Mouse (Mus musculus) cortical plate, adult 2 months (tissue): ENCODE results near the gene Hvcn1. TPM values are rescaled to one million over a fixed set of nuclear protein-coding genes. Genes with fewer than 3 reads are reported as not detected.

ENCODE experiments used
- H3K27ac ChIP-seq: fragments of 200-500 bp; 2 replicates; pipeline ENCODE4 v1.5.1; 2012; ENCODE audit warnings: low read length, control low read depth, inconsistent platforms; ENCODE audit not compliant: insufficient read depth
- H3K4me1 ChIP-seq: fragments of 200-500 bp; 2 replicates; pipeline ENCODE4 v1.6.1; 2011; ENCODE audit warnings: low read length; ENCODE audit not compliant: control insufficient read depth, insufficient read depth
- H3K4me3 ChIP-seq: fragments of 200-500 bp; 2 replicates; pipeline ENCODE4 v1.5.1; 2011; ENCODE audit warnings: mild to moderate bottlenecking, low read length, control low read depth; ENCODE audit not compliant: insufficient read depth
- CTCF ChIP-seq: fragments of 200-500 bp; IDR thresholded peaks from 2 replicates; pipeline ENCODE4 v1.5.1; 2011; ENCODE audit warnings: mild to moderate bottlenecking, control low read depth, low read length; ENCODE audit not compliant: insufficient read depth; ENCODE audit errors: extremely low read depth
- POLR2A ChIP-seq: fragments of 200-500 bp; IDR thresholded peaks from 2 replicates; pipeline ENCODE4 v1.6.1; 2011; ENCODE audit warnings: mild to moderate bottlenecking, low read length, control low read depth; ENCODE audit not compliant: insufficient read depth; ENCODE audit errors: extremely low read depth
- polyA plus RNA-seq: library from polyadenylated mRNA; depleted of rRNA; stranded (reverse); fragments of >200 nt; gene quantifications from 2 replicates; pipeline ENCODE4 v1.2.3, GENCODE M21; 2012; rRNA removed

The Hvcn1 gene
- 3.6 and 3.9 TPM in 2 replicates for polyA plus RNA-seq

- TF ChIP-seq CTCF = no peak
- no peak for TF ChIP-seq POLR2A
- H3K27ac ChIP-seq = no peak within 1 kb of the TSS
- no peak within 1 kb of the TSS for H3K4me3 ChIP-seq
- H3K4me1 ChIP-seq = no peaks in the 10 kb centered on the region
Observed at GRCm38 (mm10) chr5:122206475-122206874, at the start of gene Hvcn1. TSS of gene Hvcn1 (plus strand) at chr5:122206804.

GRCm38 (mm10) chr5:122157827-122158381 lies 48.7 kb upstream of the Hvcn1 start, which contains the start of gene Ppp1cc:
TSS of gene Ppp1cc (plus strand) at chr5:122158278.
- TF ChIP-seq POLR2A (peak; percentile 40; the same call in 1 of the 2 replicates), CTCF (no peak)
- H3K4me3 ChIP-seq = peak within 1 kb of the TSS; percentile 97
- H3K4me1 ChIP-seq = peaks cover 12% of the 10 kb centered on the region
- peak within 1 kb of the TSS; percentile 81 for H3K27ac ChIP-seq

GRCm38 (mm10) chr5:122158557-122159515 lies 47.8 kb upstream of the Hvcn1 start:
- H3K4me3 ChIP-seq = peak overlapping the region; percentile 97
- peak overlapping the region; percentile 81 for H3K27ac ChIP-seq
- H3K4me1 ChIP-seq = peaks cover 18% of the 10 kb centered on the region
- TF ChIP-seq POLR2A (peak; percentile 22; the same call in 1 of the 2 replicates), CTCF (no peak)

- no peak overlapping the region for H3K4me3 ChIP-seq
- H3K27ac ChIP-seq = no peak overlapping the region
- H3K4me1 ChIP-seq = peaks cover 38% of the 10 kb centered on the region
- TF ChIP-seq POLR2A = no peak
- TF ChIP-seq CTCF = no peak
Observed at GRCm38 (mm10) chr5:122163194-122163593, 43.4 kb upstream of the Hvcn1 start.

DNA sequence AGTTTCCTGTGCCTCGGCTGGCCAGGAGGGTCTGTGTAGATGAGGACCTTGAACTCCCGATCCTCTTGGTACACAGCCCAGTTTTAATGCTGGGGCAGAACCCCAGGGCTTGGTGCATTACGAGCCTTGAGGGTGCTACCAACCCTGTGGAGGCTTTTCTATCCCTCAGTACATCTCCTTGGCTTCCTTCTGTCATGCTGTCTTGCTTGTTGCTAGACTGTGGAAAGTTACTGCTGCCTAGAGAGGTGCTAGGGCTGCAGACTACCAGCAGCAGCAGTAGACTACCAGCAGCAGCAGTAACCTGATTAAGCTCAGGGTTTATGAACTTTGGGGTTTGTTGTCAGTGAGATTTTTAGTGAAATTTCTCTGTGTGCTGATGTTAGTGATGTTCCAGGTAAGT lies 42.6 kb upstream of the Hvcn1 start:
- Histone ChIP-seq H3K27ac (peak overlapping the region; percentile 33; the same call in 1 of the 2 replicates), H3K4me3 (no peak overlapping the region), H3K4me1 (peaks cover 40% of the 10 kb centered on the region)
- no peak for TF ChIP-seq POLR2A
- no peak for TF ChIP-seq CTCF

- no peak for TF ChIP-seq POLR2A
- TF ChIP-seq CTCF = no peak
- H3K4me3 ChIP-seq = no peak overlapping the region
- no peak overlapping the region for H3K27ac ChIP-seq
- peaks cover 42% of the 10 kb centered on the region for H3K4me1 ChIP-seq
Observed at GRCm38 (mm10) chr5:122165233-122165915, 41.2 kb upstream of the Hvcn1 start.

DNA sequence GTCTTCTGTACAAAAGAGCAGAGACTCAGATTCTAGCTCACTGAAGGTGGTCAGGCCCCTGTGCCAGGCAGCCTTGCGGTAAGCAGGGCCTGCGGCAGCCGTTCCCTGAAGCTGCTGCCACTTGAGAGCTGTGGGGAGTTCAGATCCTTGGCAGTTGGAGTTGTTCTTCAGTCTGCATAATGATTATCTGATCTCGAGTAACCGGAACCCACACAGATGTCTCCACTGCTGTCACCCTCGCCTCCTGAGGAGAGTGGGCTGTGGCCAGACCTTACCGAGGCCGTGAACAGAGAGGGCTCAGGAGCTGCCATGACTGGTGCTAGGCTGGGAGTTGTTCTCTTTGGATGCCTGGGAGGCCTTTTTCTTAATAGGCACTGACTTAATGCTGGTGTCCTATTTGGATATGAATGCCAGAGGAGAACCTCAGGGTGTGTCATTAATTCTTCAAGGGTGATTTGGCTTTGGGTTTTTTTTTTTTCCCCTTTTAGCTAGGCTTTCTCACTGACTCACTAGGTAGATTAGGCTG lies 39.9 kb upstream of the Hvcn1 start:
- TF ChIP-seq POLR2A = no peak
- TF ChIP-seq CTCF = no peak
- Histone ChIP-seq H3K4me3 (no peak overlapping the region), H3K27ac (peak overlapping the region; percentile 48; the same call in 1 of the 2 replicates), H3K4me1 (peaks cover 38% of the 10 kb centered on the region)

DNA sequence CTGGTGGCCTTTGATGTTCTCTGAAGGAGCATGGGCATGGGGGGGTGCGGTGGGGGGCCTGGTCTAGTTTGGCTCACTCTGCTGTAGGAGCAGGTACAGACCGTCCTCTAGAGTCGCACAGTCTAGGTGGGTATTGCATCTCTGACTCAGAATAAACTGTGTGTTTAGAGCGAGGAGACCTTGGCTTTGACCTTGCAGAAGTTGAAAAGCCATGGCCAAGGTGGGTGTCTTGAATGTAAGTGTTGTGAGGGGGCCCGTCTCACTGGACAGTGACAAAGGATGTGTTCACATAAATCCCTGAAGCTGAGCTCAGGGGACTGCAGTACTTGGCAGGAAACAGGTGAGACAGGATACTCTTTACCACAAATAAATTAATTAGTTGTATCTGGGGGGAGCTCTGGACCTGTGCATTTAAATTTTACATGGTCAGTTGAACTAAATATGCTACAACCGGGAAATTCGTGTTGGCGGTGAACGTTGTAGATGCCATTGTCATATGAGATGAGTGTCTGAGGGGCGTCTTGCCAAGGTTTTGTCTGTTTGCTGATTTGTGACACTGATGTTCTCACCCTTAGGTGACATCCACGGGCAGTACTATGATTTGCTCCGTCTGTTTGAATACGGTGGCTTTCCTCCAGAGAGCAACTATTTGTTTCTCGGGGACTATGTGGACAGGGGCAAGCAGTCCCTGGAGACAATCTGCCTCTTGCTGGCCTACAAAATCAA lies 38.1 kb upstream of the Hvcn1 start:
- Histone ChIP-seq H3K4me3 (no peak overlapping the region), H3K4me1 (peaks cover 27% of the 10 kb centered on the region), H3K27ac (no peak overlapping the region)
- no peak for TF ChIP-seq CTCF
- TF ChIP-seq POLR2A = no peak

DNA sequence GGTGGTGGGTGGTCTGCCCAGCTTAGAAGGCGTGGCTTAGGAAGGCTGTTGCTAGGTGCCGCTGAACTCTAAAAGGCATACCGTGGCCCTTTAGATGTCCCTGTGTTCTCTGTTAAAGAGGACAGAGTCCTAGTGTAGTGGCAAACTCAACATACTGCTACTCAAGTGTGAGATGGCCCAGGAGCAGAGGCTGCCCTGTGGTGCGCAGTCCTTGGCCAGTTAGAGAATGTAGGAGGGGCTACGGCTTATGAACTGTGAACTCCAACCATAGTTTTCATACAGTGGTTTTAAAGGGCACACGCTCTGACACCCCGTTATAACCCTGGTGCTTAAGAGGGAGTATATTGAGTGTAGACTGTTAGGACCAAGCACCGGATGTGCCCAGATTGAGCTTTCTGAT lies 35.5 kb upstream of the Hvcn1 start:
- Histone ChIP-seq H3K4me3 (no peak overlapping the region), H3K27ac (no peak overlapping the region), H3K4me1 (peaks cover 17% of the 10 kb centered on the region)
- TF ChIP-seq CTCF (no peak), POLR2A (no peak)
